Mouse (Mus musculus) c-Kit-positive CD71-positive TER-119-positive erythroid progenitor cells, embryonic 14.5 days (primary cell): ENCODE measurements around the gene Plce1.
"Not testable (repeated sequence)": the region's sequence is repeated elsewhere in the genome, so short reads cannot be mapped to it uniquely, and the experiment has no call there.

Experiments
- DNase-seq: peaks from one replicate; pipeline ENCODE4 v3.0.0-alpha.2; 2013; ENCODE audit warnings: low spot score

Plce1 gene

GRCm38 (mm10) chr19:38639805-38640204, 158.9 kb downstream of the Plce1 start:
- no peak for DNase-seq

GRCm38 (mm10) chr19:38642515-38642914, 161.6 kb downstream of the Plce1 start:
- DNase-seq = not testable (repeated sequence)

GRCm38 (mm10) chr19:38644871-38645595, 164.1 kb downstream of the Plce1 start:
- no peak for DNase-seq

GRCm38 (mm10) chr19:38657980-38658379, 177.1 kb downstream of the Plce1 start:
- no peak for DNase-seq

- no peak for DNase-seq
Measured at GRCm38 (mm10) chr19:38665398-38665797, 184.5 kb downstream of the Plce1 start.

GRCm38 (mm10) chr19:38672015-38672600, 191.2 kb downstream of the Plce1 start:
- DNase-seq = no peak

- DNase-seq = no peak
Measured at GRCm38 (mm10) chr19:38673936-38674335, 193.0 kb downstream of the Plce1 start.

GRCm38 (mm10) chr19:38678655-38679054, 197.7 kb downstream of the Plce1 start:
- DNase-seq = no peak

GRCm38 (mm10) chr19:38679520-38679919, 198.6 kb downstream of the Plce1 start:
- no peak for DNase-seq

- no peak for DNase-seq
Measured at GRCm38 (mm10) chr19:38687326-38687725, 206.4 kb downstream of the Plce1 start.

- DNase-seq = no peak
Measured at GRCm38 (mm10) chr19:38688741-38689507, 208.0 kb downstream of the Plce1 start.

GRCm38 (mm10) chr19:38690276-38690675, 209.4 kb downstream of the Plce1 start:
- DNase-seq = no peak

GRCm38 (mm10) chr19:38691533-38691932, 210.6 kb downstream of the Plce1 start:
- no peak for DNase-seq

- DNase-seq = no peak
Measured at GRCm38 (mm10) chr19:38693331-38693730, 212.4 kb downstream of the Plce1 start.

GRCm38 (mm10) chr19:38693769-38694168, 212.9 kb downstream of the Plce1 start:
- no peak for DNase-seq

- DNase-seq = no peak
Measured at GRCm38 (mm10) chr19:38701776-38702175, 220.9 kb downstream of the Plce1 start.

- no peak for DNase-seq
Measured at GRCm38 (mm10) chr19:38704742-38705141, 223.8 kb downstream of the Plce1 start.

GRCm38 (mm10) chr19:38705244-38705643, 224.3 kb downstream of the Plce1 start:
- no peak for DNase-seq

GRCm38 (mm10) chr19:38706449-38706848, 225.5 kb downstream of the Plce1 start:
- DNase-seq = no peak

- no peak for DNase-seq
Measured at GRCm38 (mm10) chr19:38709376-38709775, 228.5 kb downstream of the Plce1 start.

- DNase-seq = no peak
Measured at GRCm38 (mm10) chr19:38721808-38722207, 240.9 kb downstream of the Plce1 start.

GRCm38 (mm10) chr19:38722982-38723381, 242.1 kb downstream of the Plce1 start:
- no peak for DNase-seq

GRCm38 (mm10) chr19:38723969-38724368, 243.1 kb downstream of the Plce1 start:
- DNase-seq = no peak
